Mouse (Mus musculus): ENCODE results near the gene Lrrk1. TPM values are rescaled to one million over a fixed set of nuclear protein-coding genes. Genes with fewer than 3 reads are reported as not detected.

The Lrrk1 gene
- total and polyA plus RNA-seq, 3 experiments: 0.22 TPM; not detected in 2

- Histone ChIP-seq H3K9me3 (replicated peaks) (no peaks in the 10 kb centered on the region), H3K27me3 (ENCODE audit: insufficient read depth, low read length) (no peaks in the 10 kb centered on the region; the same call in 1 of the 2 replicates), H3K4me1 (ENCODE audit: insufficient read depth, low read depth, low read length) (no peaks in the 10 kb centered on the region; the same call in 1 of the 2 replicates), H3K4me3 (ENCODE audit: low read depth, low read length) (no peak overlapping the region), H3K36me3 (replicated peaks) (no peaks in the 10 kb centered on the region)
- DNase-seq (ENCODE audit: low spot score) (no peak), ATAC-seq (ENCODE audit: extremely low read depth, insufficient number of reproducible peaks, low FRiP score, poor library complexity, severe bottlenecking) (no peak)
- TF ChIP-seq TAL1 (conservative IDR thresholded peaks at IDR 0.05; ENCODE audit: low read depth, low read length) (no peak), POLR2AphosphoS5 (IDR thresholded peaks at IDR 0.05; ENCODE audit: insufficient replicate concordance, low read depth, low read length) (no peak), CTCF (IDR thresholded peaks at IDR 0.05; ENCODE audit: low read depth, low read length) (no peak), GATA1 (IDR thresholded peaks at IDR 0.05; ENCODE audit: borderline replicate concordance, low read length) (no peak), GATA2 (IDR thresholded peaks at IDR 0.05; ENCODE audit: borderline replicate concordance, low read depth, low read length) (no peak)
These were observed 38.5 kb downstream of the Lrrk1 start for GRCm38 (mm10) chr7:66349670-66350069.

DNA sequence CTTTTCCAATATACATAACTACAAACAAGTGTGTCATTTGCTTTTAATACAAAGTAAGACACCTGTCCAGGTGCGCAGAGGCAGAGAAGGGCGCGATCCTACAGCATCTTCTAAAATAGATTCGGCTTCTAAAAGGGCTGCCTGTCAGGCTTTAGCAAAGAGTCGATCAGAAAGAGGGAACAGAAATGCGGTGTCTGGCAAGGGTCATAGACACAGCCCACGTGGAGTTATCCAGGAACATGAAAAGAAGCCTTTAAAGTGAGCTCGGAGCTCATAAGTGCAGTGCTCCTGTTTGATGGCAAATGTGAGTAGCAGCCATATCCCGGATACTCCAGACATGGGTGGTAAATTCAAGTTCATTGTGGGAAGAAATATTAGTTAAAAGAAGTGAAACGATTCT is 39.6 kb downstream of the Lrrk1 start:
- Histone ChIP-seq H3K4me3 (ENCODE audit: low read depth, low read length) (no peak overlapping the region), H3K36me3 (replicated peaks) (no peaks in the 10 kb centered on the region), H3K27me3 (ENCODE audit: insufficient read depth, low read length) (no peaks in the 10 kb centered on the region; the same call in 1 of the 2 replicates), H3K9me3 (replicated peaks) (no peaks in the 10 kb centered on the region), H3K4me1 (ENCODE audit: insufficient read depth, low read depth, low read length) (no peaks in the 10 kb centered on the region; the same call in 1 of the 2 replicates)
- DNase-seq (ENCODE audit: low spot score): no peak
- no peak for ATAC-seq (ENCODE audit: extremely low read depth, insufficient number of reproducible peaks, low FRiP score, poor library complexity, severe bottlenecking)
- no peak for TF ChIP-seq GATA1 (IDR thresholded peaks at IDR 0.05; ENCODE audit: borderline replicate concordance, low read length)
- no peak for TF ChIP-seq GATA2 (IDR thresholded peaks at IDR 0.05; ENCODE audit: borderline replicate concordance, low read depth, low read length)
- TF ChIP-seq TAL1 (conservative IDR thresholded peaks at IDR 0.05; ENCODE audit: low read depth, low read length): no peak
- no peak for TF ChIP-seq CTCF (IDR thresholded peaks at IDR 0.05; ENCODE audit: low read depth, low read length)
- TF ChIP-seq POLR2AphosphoS5 (IDR thresholded peaks at IDR 0.05; ENCODE audit: insufficient replicate concordance, low read depth, low read length): no peak

DNA sequence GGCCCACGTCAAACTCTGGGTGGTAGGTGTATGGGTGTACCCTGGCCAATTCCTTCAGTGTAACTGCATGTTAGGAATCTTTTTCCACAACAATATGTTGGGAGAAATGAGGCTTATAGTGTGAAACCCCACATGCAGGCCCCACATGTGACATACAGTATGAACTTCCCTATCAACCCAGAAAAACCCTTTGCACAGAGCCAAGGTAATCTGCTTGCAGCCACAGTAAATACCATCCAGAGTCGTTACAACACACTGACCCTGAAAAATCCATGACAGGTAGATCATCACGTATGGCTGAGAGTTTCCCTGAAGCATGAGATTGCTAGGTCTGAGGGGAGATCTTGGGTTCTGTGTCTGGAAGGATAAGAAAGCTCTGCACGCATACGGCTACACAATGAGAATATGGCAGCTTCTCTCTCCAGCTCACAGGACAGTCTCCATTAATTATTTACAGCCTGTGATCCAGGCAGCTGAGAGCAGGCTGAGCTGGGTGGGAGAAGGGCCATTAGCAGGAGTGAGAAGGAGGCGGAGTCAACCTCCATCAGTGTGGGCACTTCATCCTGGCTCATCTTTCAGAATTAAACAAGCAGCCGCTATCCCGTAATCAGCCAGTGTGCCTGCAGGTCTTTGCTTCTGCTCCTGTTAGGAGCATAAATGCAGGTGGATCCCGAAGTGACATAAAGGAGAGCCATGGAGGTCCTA is 41.0 kb downstream of the Lrrk1 start:
- TF ChIP-seq TAL1 (conservative IDR thresholded peaks at IDR 0.05; ENCODE audit: low read depth, low read length) (no peak), GATA2 (IDR thresholded peaks at IDR 0.05; ENCODE audit: borderline replicate concordance, low read depth, low read length) (no peak), POLR2AphosphoS5 (IDR thresholded peaks at IDR 0.05; ENCODE audit: insufficient replicate concordance, low read depth, low read length) (no peak), CTCF (IDR thresholded peaks at IDR 0.05; ENCODE audit: low read depth, low read length) (no peak), GATA1 (IDR thresholded peaks at IDR 0.05; ENCODE audit: borderline replicate concordance, low read length) (no peak)
- ATAC-seq (ENCODE audit: extremely low read depth, insufficient number of reproducible peaks, low FRiP score, poor library complexity, severe bottlenecking) (no peak), DNase-seq (ENCODE audit: low spot score) (no peak)
- Histone ChIP-seq H3K36me3 (replicated peaks) (no peaks in the 10 kb centered on the region), H3K4me3 (ENCODE audit: low read depth, low read length) (no peak overlapping the region), H3K27me3 (ENCODE audit: insufficient read depth, low read length) (no peaks in the 10 kb centered on the region; the same call in 1 of the 2 replicates), H3K4me1 (ENCODE audit: insufficient read depth, low read depth, low read length) (no peaks in the 10 kb centered on the region; the same call in 1 of the 2 replicates), H3K9me3 (replicated peaks) (no peaks in the 10 kb centered on the region)

DNA sequence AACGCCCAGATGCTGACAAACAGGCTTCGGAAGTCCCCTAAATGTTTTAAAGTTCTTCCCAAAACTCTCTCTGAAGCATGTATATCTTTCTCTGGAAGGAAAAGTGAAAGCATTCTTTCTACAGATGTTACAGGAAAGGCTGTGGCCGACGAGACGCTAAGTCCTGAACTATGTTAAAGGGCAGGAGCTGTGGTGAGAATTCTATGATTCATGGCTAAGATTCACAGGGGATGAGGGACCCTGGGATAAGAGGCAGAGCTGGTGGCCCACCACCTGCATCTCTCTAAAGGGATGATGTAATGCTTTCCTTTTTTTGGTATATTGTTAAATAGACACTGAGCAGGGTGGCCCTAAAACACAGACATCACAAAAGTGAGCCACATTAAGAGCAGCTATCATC is 44.8 kb downstream of the Lrrk1 start:
- no peak for ATAC-seq (ENCODE audit: extremely low read depth, insufficient number of reproducible peaks, low FRiP score, poor library complexity, severe bottlenecking)
- no peaks in the 10 kb centered on the region for H3K9me3 ChIP-seq (replicated peaks)
- no peaks in the 10 kb centered on the region; the same call in 1 of the 2 replicates for H3K27me3 ChIP-seq (ENCODE audit: insufficient read depth, low read length)
- H3K4me3 ChIP-seq (ENCODE audit: low read depth, low read length): no peak overlapping the region
- DNase-seq (ENCODE audit: low spot score): no peak
- no peaks in the 10 kb centered on the region for H3K36me3 ChIP-seq (replicated peaks)
- TF ChIP-seq GATA2 (IDR thresholded peaks at IDR 0.05; ENCODE audit: borderline replicate concordance, low read depth, low read length) (no peak), POLR2AphosphoS5 (IDR thresholded peaks at IDR 0.05; ENCODE audit: insufficient replicate concordance, low read depth, low read length) (no peak), CTCF (IDR thresholded peaks at IDR 0.05; ENCODE audit: low read depth, low read length) (no peak), GATA1 (IDR thresholded peaks at IDR 0.05; ENCODE audit: borderline replicate concordance, low read length) (no peak), TAL1 (conservative IDR thresholded peaks at IDR 0.05; ENCODE audit: low read depth, low read length) (no peak)
- H3K4me1 ChIP-seq (ENCODE audit: insufficient read depth, low read depth, low read length): no peaks in the 10 kb centered on the region

GRCm38 (mm10) chr7:66342831-66343230 is 45.3 kb downstream of the Lrrk1 start:
- Histone ChIP-seq H3K4me3 (ENCODE audit: low read depth, low read length) (no peak overlapping the region), H3K36me3 (replicated peaks) (no peaks in the 10 kb centered on the region), H3K9me3 (replicated peaks) (no peaks in the 10 kb centered on the region), H3K27me3 (ENCODE audit: insufficient read depth, low read length) (no peaks in the 10 kb centered on the region; the same call in 1 of the 2 replicates), H3K4me1 (ENCODE audit: insufficient read depth, low read depth, low read length) (no peaks in the 10 kb centered on the region)
- no peak for ATAC-seq (ENCODE audit: extremely low read depth, insufficient number of reproducible peaks, low FRiP score, poor library complexity, severe bottlenecking)
- TF ChIP-seq POLR2AphosphoS5 (IDR thresholded peaks at IDR 0.05; ENCODE audit: insufficient replicate concordance, low read depth, low read length) (no peak), GATA2 (IDR thresholded peaks at IDR 0.05; ENCODE audit: borderline replicate concordance, low read depth, low read length) (no peak), GATA1 (IDR thresholded peaks at IDR 0.05; ENCODE audit: borderline replicate concordance, low read length) (no peak), CTCF (IDR thresholded peaks at IDR 0.05; ENCODE audit: low read depth, low read length) (no peak), TAL1 (conservative IDR thresholded peaks at IDR 0.05; ENCODE audit: low read depth, low read length) (no peak)
- DNase-seq (ENCODE audit: low spot score): no peak

DNA sequence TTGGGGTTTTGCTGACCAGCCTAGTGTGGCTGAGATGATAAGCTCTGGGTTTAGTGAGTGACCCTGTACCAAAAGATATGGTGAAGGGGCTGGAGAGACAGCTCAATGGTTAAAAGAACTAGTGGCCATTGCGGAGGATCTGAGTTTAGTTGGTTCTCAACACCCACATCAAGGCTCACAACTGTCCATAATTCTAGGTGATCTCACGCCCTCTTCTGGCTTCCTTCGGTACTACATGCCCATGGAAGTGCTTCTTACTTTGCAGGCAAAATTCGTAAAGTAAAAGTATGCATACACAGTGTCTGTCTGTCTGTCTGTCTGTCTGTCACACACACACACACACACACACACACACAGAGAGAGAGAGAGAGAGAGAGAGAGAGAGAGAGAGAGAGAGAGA is 45.8 kb downstream of the Lrrk1 start:
- TF ChIP-seq POLR2AphosphoS5 (IDR thresholded peaks at IDR 0.05; ENCODE audit: insufficient replicate concordance, low read depth, low read length): no peak
- TF ChIP-seq CTCF (IDR thresholded peaks at IDR 0.05; ENCODE audit: low read depth, low read length): peak; percentile 64
- H3K4me1 ChIP-seq (ENCODE audit: insufficient read depth, low read depth, low read length): no peaks in the 10 kb centered on the region
- H3K4me3 ChIP-seq (ENCODE audit: low read depth, low read length): no peak overlapping the region
- H3K9me3 ChIP-seq (replicated peaks): no peaks in the 10 kb centered on the region
- no peaks in the 10 kb centered on the region for H3K36me3 ChIP-seq (replicated peaks)
- ATAC-seq (ENCODE audit: extremely low read depth, insufficient number of reproducible peaks, low FRiP score, poor library complexity, severe bottlenecking) (no peak), DNase-seq (ENCODE audit: low spot score) (no peak)
- no peaks in the 10 kb centered on the region; the same call in 1 of the 2 replicates for H3K27me3 ChIP-seq (ENCODE audit: insufficient read depth, low read length)

Data from G1E (cell line).